Mouse (Mus musculus) gastrocnemius, postnatal 10 days (tissue): ENCODE results near the gene Mtfr2. TPM values are rescaled to one million over a fixed set of nuclear protein-coding genes. Genes with fewer than 3 reads are reported as not detected.

ENCODE experiments used
- DNase-seq: peaks from one replicate; pipeline ENCODE4 v3.0.0; 2021; ENCODE audit warnings: mixed read lengths
- total RNA-seq, 2 experiments: library from RNA; stranded (reverse); gene quantifications; 2 replicates each; pipeline ENCODE4 v1.2.3; 2021

The Mtfr2 gene
- total RNA-seq, 2 experiments from 2014 or later, result 1.2 to 1.5 TPM

- peak; percentile 11 for DNase-seq
Measured at GRCm38 (mm10) chr10:20379071-20379735, 31.6 kb downstream of the Mtfr2 start.

DNA sequence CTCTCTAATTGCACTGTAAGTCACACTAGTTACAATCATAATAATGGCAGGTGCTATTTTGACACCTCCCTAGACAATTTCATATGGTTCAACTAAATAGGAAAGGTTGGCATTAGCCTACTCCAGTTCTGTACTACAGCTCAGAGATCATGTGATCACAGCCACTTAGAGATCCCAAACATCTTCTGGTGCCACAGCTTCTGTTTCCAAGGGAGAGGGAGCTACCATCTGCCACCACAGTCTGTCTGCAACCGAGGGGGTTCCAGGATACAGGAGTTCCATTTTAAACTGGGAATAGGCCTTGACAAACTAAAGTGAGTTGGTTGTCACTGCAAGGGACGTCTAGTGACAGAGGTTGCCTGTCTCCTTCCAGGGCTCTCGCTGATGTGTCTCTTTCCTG is 33.2 kb downstream of the Mtfr2 start:
- DNase-seq, result no peak

DNA sequence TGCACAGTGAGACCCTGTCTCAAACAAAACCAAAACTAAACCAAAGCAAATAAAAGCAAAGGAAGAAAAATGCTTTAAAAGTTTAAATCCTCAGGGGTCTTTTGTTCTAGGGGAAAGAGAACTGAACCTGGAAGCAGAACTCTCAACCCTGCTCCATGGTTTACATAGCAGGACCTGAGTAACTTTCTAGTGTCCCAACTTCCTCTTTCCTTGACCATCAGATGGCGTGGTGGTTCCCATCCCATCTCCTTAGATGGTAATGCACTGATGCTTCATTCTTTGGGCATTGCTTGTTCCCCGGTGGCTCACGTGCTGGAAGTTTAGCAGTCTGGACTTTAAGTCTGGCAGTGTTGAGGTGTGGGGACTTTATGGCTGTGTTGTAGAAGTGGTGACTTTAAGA is 33.8 kb downstream of the Mtfr2 start:
- no peak for DNase-seq

DNA sequence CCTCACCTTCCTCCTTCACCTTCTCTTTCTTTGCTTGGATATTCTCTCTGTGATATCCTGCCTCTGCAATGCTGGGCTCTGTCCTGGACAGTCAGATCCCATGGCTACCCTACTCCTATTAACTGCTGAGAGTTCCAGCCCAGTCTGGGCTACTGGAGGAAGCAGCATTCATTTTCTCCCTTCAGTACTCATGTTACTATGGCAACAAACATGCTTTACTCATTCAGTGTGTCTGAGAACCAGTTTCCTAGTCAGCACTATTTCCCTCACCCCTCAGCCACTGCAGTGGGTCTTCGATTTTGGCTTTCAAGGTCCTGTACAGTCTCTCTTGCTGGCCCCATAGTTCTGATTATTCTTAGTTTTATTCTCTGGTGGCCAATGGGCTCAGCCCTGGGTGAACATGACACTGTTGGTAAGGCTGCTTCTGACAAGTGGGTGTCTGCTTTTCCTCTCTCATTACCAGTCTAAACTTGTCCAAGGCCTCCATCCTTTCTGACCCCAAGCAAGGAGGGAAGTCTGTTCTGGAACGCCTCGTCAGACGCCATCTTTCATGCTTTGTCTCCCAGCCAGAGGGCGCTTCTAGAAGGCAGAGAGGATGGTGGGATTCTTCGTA is 35.3 kb downstream of the Mtfr2 start:
- no peak for DNase-seq

DNA sequence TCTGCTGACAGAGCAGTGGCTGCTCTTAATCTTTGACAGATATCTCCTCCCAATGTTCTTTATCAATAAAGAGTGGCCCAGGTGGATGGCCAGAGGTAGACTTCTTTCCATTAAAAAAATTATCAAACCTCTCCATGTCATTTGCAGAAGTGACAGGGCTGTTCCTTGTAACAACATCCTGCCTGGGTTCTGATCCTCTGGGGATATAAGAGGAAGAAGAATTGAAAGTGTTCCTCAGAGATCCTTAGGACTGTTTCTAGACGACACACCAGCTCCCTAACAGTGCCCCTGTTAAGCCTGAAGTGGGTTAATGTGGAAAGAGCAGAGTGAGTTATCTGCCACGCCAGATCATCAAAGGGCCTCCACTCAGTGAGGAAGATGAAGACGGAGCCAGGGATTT is 43.0 kb downstream of the Mtfr2 start:
- DNase-seq, result no peak

DNA sequence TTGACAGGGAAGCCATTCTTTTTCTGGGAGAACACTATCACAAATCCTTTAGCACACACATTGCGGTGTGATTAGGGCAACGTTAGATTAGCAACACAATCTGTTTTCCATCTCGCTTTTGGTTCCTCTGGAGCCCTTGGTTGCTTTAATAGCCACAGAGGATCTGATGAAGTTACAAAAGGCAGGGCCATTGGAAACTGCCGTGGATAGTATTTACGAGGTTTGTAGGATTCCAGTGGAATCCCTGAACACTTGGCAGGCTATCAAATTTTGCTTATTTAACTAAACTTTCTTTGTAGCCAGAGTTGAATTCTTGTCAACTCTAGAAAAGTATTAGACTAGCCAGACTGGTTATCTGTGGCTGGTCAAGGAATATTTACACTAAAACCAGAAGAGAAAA is 47.2 kb downstream of the Mtfr2 start:
- DNase-seq, result no peak

GRCm38 (mm10) chr10:20395778-20396177 is 48.2 kb downstream of the Mtfr2 start:
- DNase-seq, result no peak

- no peak for DNase-seq
Measured at GRCm38 (mm10) chr10:20398224-20398623, 50.7 kb downstream of the Mtfr2 start.

DNA sequence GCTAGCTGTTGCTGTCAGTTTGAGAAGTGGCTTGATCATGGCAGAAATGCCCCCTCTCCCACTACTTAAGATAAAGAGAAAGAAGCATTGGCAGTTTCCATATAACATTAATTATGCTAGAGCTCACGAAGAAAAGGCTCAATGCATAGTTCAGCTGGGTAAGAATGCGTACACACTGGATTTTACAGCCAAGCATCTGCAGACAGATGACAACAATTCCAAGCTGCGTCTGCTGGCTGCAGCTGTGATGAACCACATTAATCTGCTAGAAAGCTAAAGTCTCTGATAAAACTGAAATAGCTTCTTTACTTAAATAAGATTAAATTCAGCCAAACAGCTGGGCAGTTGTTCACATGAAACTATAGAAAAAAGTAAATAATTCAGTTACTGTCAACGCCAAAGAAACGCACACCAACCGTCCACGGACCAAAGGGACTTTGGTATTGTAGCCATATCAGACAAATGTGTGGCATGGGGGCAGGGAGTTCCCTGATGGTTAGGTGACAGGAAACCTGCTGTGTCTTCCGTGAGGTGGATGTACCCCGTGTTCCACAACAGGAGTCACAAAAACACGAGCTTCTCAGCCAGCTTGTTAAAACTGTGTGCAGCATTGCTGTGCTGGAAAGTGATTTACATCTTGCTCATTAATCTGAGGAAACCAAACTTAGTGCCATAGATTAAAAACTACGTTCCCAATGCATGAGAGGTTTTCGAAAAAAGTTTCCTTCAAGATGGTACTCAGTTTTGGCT is 51.2 kb downstream of the Mtfr2 start:
- DNase-seq, result no peak

GRCm38 (mm10) chr10:20400406-20400805 is 52.8 kb downstream of the Mtfr2 start:
- no peak for DNase-seq

DNA sequence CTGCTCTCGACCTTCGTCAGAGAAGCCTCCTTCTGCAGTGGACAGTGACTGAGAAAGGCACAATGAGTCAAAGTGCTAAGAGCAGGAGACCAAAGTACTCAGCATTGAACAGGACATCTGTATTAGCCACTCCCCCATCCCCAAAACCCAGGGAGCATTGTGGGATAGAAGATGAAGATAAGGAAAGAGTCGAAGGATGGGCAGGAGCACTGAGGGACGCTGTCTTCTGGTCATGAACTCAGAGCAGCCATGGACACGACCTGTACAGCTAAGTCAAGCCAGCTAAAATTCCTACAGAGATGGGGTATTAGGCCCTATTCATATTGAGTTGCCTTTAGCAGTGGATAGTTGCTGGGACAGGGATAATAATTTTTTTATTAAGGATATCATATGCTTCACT is 55.4 kb downstream of the Mtfr2 start:
- no peak for DNase-seq

GRCm38 (mm10) chr10:20405471-20405870 is 57.9 kb downstream of the Mtfr2 start:
- peak; percentile 40 for DNase-seq

DNA sequence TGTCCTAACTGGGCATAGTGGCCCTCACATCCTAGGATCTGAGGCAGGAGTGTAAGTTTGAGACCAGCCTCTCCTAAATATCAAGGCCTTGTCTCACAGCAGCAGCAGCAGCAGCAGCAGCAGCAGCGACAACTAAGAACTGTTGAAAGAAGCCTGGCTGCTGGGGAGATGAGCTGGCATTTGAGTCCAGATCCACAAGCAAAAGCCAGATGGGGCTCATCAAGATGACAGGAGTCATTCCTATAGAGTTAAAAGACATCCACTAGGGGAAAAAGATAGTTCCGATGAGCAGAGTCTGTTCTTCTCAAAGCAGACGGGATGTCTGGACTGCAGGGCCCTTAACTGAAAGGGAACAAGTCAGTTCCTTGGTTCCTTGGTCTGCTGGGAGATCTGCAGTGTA is 60.8 kb downstream of the Mtfr2 start:
- DNase-seq, result no peak

DNA sequence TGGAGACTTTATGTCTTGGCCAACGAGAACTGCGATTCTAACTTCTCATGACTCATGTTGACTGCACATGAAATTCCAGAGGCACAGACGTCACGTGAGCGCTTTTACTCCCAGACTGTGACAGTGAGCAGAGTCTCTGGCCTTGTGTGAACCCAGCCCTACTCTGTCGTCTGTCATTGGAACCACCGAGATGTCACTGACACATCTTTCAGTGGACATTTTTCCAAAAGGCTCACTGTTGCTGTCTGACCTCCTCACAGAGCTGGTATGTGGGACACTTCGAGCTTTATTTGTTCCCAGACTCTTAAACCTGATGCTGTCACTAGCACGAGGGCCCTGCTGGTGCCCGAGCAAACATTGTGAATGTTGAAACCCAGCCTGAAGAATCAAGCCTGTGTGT is 61.6 kb downstream of the Mtfr2 start:
- DNase-seq, result no peak

Other genes with a start within 250 kb of the Mtfr2 start
- gene Map7, start 199.3 kb upstream of the Mtfr2 start, total RNA-seq, result 1 to 10 TPM; 1.9 to 2.0 TPM
- gene Bclaf1, start 35.3 kb upstream of the Mtfr2 start, total RNA-seq, result 10 to 100 TPM; 64.1 to 75.1 TPM